Mouse (Mus musculus): Measurements from ENCODE around the gene Mapk1ip1l. TPM values are rescaled to one million over a fixed set of nuclear protein-coding genes. Genes with fewer than 3 reads are reported as not detected.
A peak's percentile ranks its signal among the peaks of the same experiment; 100 is the strongest.

The Mapk1ip1l gene
- polyA plus RNA-seq, 1 experiment = 29.6 TPM

DNA sequence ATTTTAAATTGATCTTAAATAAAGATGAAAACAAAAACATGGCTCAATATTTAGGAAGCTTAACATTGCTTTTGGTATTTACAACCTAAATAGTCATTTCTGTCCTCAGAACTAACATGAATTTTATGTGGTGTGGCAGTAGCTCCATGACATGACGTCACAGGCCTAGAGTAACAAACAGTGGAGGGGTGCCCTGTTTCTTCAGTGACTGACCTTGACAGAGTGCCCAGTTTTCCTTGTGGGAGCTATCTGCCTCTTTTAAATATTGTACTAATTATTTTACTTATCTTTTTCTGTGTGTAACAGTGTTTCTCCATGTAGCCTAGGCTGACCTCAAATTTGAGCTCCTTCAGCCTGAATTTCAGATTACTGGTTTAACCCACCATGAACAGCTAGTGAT lies 6.3 kb upstream of the Mapk1ip1l start:
- no peak overlapping the region for H3K27ac ChIP-seq (ENCODE audit: control insufficient read depth, insufficient read depth, low read depth, low read length, poor library complexity)
- WGBS = 92% methylated on average over 1 of the region's 1 CpGs
- TF ChIP-seq CTCF (IDR thresholded peaks at IDR 0.05; ENCODE audit: control insufficient read depth, insufficient read depth, low read length) = no peak
- TF ChIP-seq POLR2A (IDR thresholded peaks at IDR 0.05; ENCODE audit: borderline replicate concordance, control insufficient read depth, low read depth, low read length) = no peak

DNA sequence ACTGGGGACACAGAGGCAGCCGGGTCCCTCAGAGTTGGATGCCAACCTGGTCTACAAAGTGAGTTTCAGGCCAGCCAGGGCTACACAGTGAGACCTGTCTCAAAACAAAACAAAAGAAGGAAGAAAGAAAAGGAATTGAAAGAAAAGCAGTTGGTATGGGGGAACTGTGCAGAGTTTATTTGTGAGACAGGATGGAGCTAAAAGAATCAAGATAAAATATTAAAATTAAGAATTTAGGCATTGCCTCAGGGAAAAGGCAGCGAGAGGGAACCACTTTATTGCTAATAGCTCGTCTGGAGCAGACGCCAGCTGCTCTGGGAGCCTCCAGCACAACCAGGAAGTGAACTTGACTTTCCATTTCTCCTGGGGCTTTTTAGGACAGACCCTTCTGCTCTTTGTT lies 3.9 kb upstream of the Mapk1ip1l start:
- Histone ChIP-seq H3K4me1 (ENCODE audit: control insufficient read depth, insufficient read depth, low read length) (no peaks in the 10 kb centered on the region; the same call in 1 of the 2 replicates), H3K27ac (ENCODE audit: control insufficient read depth, insufficient read depth, low read depth, low read length, poor library complexity) (no peak overlapping the region), H3K4me3 (replicated peaks; ENCODE audit: control insufficient read depth, low read depth, low read length) (no peak overlapping the region)
- TF ChIP-seq CTCF (IDR thresholded peaks at IDR 0.05; ENCODE audit: control insufficient read depth, insufficient read depth, low read length) (no peak), POLR2A (IDR thresholded peaks at IDR 0.05; ENCODE audit: borderline replicate concordance, control insufficient read depth, low read depth, low read length) (no peak)
- WGBS = 51% methylated on average over 4 of the region's 4 CpGs

More for the DNA sequence above, 6.3 kb upstream of the Mapk1ip1l start:
- Histone ChIP-seq H3K4me3 (replicated peaks; ENCODE audit: control insufficient read depth, low read depth, low read length) (no peak overlapping the region), H3K4me1 (ENCODE audit: control insufficient read depth, insufficient read depth, low read length) (no peaks in the 10 kb centered on the region; the same call in 1 of the 2 replicates)

DNA sequence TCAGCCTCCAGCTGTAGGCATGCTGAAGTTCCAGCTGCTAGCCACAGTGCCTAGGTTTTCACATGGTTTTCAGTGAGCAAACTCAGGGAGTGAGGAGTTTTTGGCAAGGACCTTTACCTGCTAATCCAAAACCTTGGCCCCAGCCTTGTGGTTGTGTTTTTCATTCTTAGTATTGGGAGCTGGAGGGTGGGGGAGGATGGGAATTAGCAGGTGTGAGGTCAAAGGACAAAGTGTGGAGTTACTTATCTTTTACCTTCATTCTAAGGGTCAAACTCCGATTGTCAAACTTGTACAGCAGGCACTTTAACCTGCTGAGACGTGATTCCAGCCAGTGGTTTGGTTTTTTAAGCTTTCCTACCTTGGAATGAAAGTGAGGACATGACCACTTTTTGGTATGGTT lies 1.8 kb upstream of the Mapk1ip1l start:
- 85% methylated on average over 2 of the region's 2 CpGs for WGBS
- TF ChIP-seq POLR2A (IDR thresholded peaks at IDR 0.05; ENCODE audit: borderline replicate concordance, control insufficient read depth, low read depth, low read length) = no peak
- TF ChIP-seq CTCF (IDR thresholded peaks at IDR 0.05; ENCODE audit: control insufficient read depth, insufficient read depth, low read length) = no peak
- H3K4me1 ChIP-seq (ENCODE audit: control insufficient read depth, insufficient read depth, low read length) = no peaks in the 10 kb centered on the region; the same call in 1 of the 2 replicates
- no peak overlapping the region for H3K27ac ChIP-seq (ENCODE audit: control insufficient read depth, insufficient read depth, low read depth, low read length, poor library complexity)
- H3K4me3 ChIP-seq (replicated peaks; ENCODE audit: control insufficient read depth, low read depth, low read length) = no peak overlapping the region

DNA sequence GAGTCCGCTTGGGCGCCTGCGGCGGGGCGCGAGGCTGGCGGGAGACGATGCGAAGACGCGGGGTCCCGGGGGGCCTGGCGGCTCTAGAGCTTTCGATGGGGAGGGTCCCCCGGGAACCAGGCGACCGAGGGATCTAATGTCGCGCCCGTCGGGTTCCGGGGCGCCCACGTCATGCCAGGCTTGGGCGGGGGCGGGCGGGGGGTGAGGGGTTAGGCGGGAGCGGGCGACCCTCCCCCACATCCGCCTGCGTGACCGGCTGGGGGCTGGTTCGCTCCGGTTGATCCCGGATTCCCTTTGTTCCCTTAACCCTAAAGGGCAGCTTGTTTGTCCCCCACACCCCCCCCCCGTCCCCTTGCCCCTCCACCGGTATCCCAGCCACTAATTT lies 334 bp downstream of the Mapk1ip1l start:
- TF ChIP-seq POLR2A (IDR thresholded peaks at IDR 0.05; ENCODE audit: borderline replicate concordance, control insufficient read depth, low read depth, low read length) (no peak), CTCF (IDR thresholded peaks at IDR 0.05; ENCODE audit: control insufficient read depth, insufficient read depth, low read length) (no peak)
- no peaks in the 10 kb centered on the region; the same call in 1 of the 2 replicates for H3K4me1 ChIP-seq (ENCODE audit: control insufficient read depth, insufficient read depth, low read length)
- H3K27ac ChIP-seq (ENCODE audit: control insufficient read depth, insufficient read depth, low read depth, low read length, poor library complexity) = peak overlapping the region; percentile 95
- under 1% methylated on average over 38 of the region's 38 CpGs for WGBS
- H3K4me3 ChIP-seq (replicated peaks; ENCODE audit: control insufficient read depth, low read depth, low read length) = peak overlapping the region; percentile 97

DNA sequence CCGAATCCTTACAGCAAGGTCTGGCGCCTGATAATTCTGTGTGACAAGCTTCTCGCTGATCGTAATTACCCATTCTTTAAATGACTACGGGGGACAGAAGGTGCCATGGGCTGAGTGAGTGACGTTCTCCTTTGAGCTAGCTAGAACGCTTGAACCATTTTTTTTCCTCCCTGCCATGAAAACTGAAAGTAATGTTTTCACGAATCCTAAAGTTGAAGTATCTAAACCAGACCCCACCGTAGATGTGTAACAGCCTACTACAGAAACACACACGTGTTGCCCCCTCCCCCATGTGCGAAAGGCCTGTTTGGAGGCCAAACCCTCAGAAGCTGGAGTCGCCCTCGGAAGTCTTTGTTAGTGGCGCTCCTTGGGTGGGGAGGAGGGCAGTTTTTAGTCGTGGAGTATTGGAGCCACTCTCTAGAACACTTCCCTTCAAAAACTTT lies 774 bp downstream of the Mapk1ip1l start:
- Histone ChIP-seq H3K4me1 (ENCODE audit: control insufficient read depth, insufficient read depth, low read length) (no peaks in the 10 kb centered on the region; the same call in 1 of the 2 replicates), H3K4me3 (replicated peaks; ENCODE audit: control insufficient read depth, low read depth, low read length) (peak overlapping the region; percentile 97), H3K27ac (ENCODE audit: control insufficient read depth, insufficient read depth, low read depth, low read length, poor library complexity) (peak overlapping the region; percentile 42; the same call in 1 of the 2 replicates)
- TF ChIP-seq CTCF (IDR thresholded peaks at IDR 0.05; ENCODE audit: control insufficient read depth, insufficient read depth, low read length) (no peak), POLR2A (IDR thresholded peaks at IDR 0.05; ENCODE audit: borderline replicate concordance, control insufficient read depth, low read depth, low read length) (no peak)
- WGBS = under 1% methylated on average over 15 of the region's 15 CpGs

DNA sequence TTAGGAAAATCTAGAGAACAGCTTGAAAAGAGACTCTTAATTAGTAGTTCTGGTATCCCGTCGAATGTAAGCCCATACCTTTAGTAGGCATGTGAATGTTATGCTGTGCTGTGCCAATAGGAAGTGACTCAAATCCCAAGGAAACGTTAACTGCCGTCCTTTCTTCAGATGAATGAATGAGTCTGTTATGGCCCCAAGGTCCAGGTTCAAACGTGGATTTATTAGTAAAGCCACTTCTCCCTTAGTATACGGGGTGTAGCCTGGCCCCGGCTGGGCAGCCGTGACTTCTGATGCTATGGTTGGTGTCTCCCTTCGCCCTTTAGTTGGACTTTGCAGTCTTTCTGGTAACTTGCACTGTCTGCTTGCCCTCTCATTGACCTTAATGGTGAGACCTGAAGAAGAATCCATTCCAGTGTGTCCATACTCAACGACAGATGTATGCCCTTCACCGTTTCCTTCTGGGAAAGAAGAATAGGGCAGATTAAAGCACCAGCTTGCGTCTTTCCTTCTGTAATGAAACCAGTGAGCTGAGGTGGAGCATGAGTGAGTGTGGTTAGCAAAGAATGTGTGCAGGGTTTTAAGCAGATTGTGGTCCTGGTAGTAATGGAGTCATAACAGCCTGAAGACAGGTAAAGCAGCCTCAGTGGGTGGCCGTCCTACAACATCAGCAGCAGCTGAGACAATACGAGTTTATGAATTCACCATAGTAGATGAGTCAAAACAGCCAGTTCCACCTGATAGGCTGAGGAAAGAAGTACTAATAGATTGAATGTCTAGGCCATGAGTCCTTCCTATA lies 5.0 kb downstream of the Mapk1ip1l start:
- no peak overlapping the region for H3K27ac ChIP-seq (ENCODE audit: control insufficient read depth, insufficient read depth, low read depth, low read length, poor library complexity)
- no peaks in the 10 kb centered on the region for H3K4me1 ChIP-seq (ENCODE audit: control insufficient read depth, insufficient read depth, low read length)
- no peak overlapping the region for H3K4me3 ChIP-seq (replicated peaks; ENCODE audit: control insufficient read depth, low read depth, low read length)
- no peak for TF ChIP-seq CTCF (IDR thresholded peaks at IDR 0.05; ENCODE audit: control insufficient read depth, insufficient read depth, low read length)
- TF ChIP-seq POLR2A (IDR thresholded peaks at IDR 0.05; ENCODE audit: borderline replicate concordance, control insufficient read depth, low read depth, low read length) = no peak
- WGBS = 74% methylated on average over 14 of the region's 14 CpGs

DNA sequence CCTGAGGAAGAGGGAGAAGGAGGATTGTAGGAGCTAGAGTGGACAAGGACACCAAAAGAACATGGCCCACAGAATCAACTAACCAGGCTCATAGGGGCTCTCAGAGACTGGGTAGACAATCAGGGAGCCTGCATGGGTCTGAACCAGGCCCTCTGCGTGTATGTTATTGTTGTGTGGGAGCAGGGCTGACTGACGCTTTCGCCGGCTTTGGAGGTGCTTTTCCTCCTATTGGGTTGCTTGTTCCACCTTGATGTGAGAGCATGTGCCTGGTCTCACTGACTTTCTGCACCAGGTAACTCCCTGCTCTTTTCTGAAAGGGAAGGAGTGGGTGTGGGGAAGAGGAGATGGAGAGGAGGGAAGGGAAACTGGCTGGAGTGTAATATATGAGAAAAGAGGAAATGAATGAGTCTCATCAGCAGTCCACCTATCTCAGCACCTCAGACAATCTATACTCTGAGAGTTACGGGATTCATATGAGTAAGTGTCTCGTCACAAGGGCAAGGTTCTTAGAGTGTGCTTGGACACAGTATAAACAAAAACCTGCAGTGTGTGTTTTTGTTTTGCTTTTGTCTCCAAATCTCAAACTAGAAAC lies 6.8 kb downstream of the Mapk1ip1l start:
- H3K27ac ChIP-seq (ENCODE audit: control insufficient read depth, insufficient read depth, low read depth, low read length, poor library complexity) = no peak overlapping the region
- 82% methylated on average over 6 of the region's 6 CpGs for WGBS
- TF ChIP-seq POLR2A (IDR thresholded peaks at IDR 0.05; ENCODE audit: borderline replicate concordance, control insufficient read depth, low read depth, low read length) (no peak), CTCF (IDR thresholded peaks at IDR 0.05; ENCODE audit: control insufficient read depth, insufficient read depth, low read length) (no peak)
- no peak overlapping the region for H3K4me3 ChIP-seq (replicated peaks; ENCODE audit: control insufficient read depth, low read depth, low read length)
- H3K4me1 ChIP-seq (ENCODE audit: control insufficient read depth, insufficient read depth, low read length) = no peaks in the 10 kb centered on the region

DNA sequence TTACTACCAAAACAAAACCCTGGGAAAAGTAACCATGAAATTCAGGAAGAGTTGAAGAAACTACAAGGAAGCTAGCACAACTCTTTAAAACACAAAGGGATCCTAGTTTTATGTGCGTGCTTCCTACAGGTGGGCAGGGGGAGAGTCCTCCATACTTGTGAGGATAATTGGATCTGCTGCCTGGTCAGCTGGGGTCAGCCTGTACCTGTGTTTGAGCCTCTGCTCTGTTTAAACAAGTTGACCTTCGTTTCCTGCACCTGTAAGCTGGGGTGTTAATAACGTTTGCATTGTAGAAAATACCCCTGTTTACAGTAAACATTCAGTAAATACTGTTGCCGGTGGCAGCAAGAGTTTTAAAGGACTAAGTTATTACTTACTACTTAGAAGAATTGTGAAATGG lies 7.9 kb downstream of the Mapk1ip1l start:
- Histone ChIP-seq H3K27ac (ENCODE audit: control insufficient read depth, insufficient read depth, low read depth, low read length, poor library complexity) (no peak overlapping the region), H3K4me1 (ENCODE audit: control insufficient read depth, insufficient read depth, low read length) (no peaks in the 10 kb centered on the region), H3K4me3 (replicated peaks; ENCODE audit: control insufficient read depth, low read depth, low read length) (no peak overlapping the region)
- TF ChIP-seq CTCF (IDR thresholded peaks at IDR 0.05; ENCODE audit: control insufficient read depth, insufficient read depth, low read length) = no peak
- no peak for TF ChIP-seq POLR2A (IDR thresholded peaks at IDR 0.05; ENCODE audit: borderline replicate concordance, control insufficient read depth, low read depth, low read length)
- 82% methylated on average over 4 of the region's 4 CpGs for WGBS
